Mouse (Mus musculus) embryo, embryonic 11 days (tissue): ENCODE data around the gene Smco3.
"Not testable (repeated sequence)": the region's sequence is repeated elsewhere in the genome, so short reads cannot be mapped to it uniquely, and the experiment has no call there.

ENCODE experiments used
- DNase-seq: peaks from one replicate; pipeline ENCODE4 v3.0.0-alpha.2; 2015

The Smco3 gene

GRCm38 (mm10) chr6:136835352-136835751 lies at the start of gene Smco3:
TSS of gene Smco3 (minus strand) at chr6:136835452.
- no peak for DNase-seq

- DNase-seq = not testable (repeated sequence)
These were observed 49.5 kb upstream of the Smco3 start for GRCm38 (mm10) chr6:136884766-136885165.

- DNase-seq = no peak
These were observed 48.7 kb upstream of the Smco3 start for GRCm38 (mm10) chr6:136883961-136884360.

- no peak for DNase-seq
These were observed 48.2 kb upstream of the Smco3 start for GRCm38 (mm10) chr6:136883431-136883915.

GRCm38 (mm10) chr6:136881678-136882077 lies 46.4 kb upstream of the Smco3 start:
- DNase-seq = peak; percentile 24

- peak; percentile 46 for DNase-seq
These were observed 40.4 kb upstream of the Smco3 start, which contains the start of gene Mgp for GRCm38 (mm10) chr6:136875670-136876069. TSS of gene Mgp (minus strand) at chr6:136875823.

GRCm38 (mm10) chr6:136874599-136874998 lies 39.3 kb upstream of the Smco3 start:
- no peak for DNase-seq

GRCm38 (mm10) chr6:136868921-136869320 lies 33.7 kb upstream of the Smco3 start:
- DNase-seq = no peak

GRCm38 (mm10) chr6:136866150-136866549 lies 30.9 kb upstream of the Smco3 start:
- no peak for DNase-seq

GRCm38 (mm10) chr6:136865360-136865759 lies 30.1 kb upstream of the Smco3 start:
- DNase-seq = no peak

GRCm38 (mm10) chr6:136861020-136861419 lies 25.8 kb upstream of the Smco3 start:
- peak; percentile 84 for DNase-seq

- DNase-seq = no peak
These were observed 23.2 kb upstream of the Smco3 start for GRCm38 (mm10) chr6:136858420-136858819.

GRCm38 (mm10) chr6:136857873-136858260 lies 22.6 kb upstream of the Smco3 start:
- no peak for DNase-seq

- DNase-seq = peak; percentile 28
These were observed 22.1 kb upstream of the Smco3 start, which contains the start of gene Art4 for GRCm38 (mm10) chr6:136857186-136857872. TSS of gene Art4 (minus strand) at chr6:136857733.

- peak; percentile 47 for DNase-seq
These were observed 20.9 kb upstream of the Smco3 start for GRCm38 (mm10) chr6:136856071-136856636.

GRCm38 (mm10) chr6:136855183-136855582 lies 19.9 kb upstream of the Smco3 start:
- no peak for DNase-seq

- DNase-seq = no peak
These were observed 19.1 kb upstream of the Smco3 start for GRCm38 (mm10) chr6:136854361-136854781.

- DNase-seq = peak; percentile 59
These were observed 17.5 kb upstream of the Smco3 start for GRCm38 (mm10) chr6:136852762-136853161.

- no peak for DNase-seq
These were observed 17.1 kb upstream of the Smco3 start for GRCm38 (mm10) chr6:136852348-136852747.

GRCm38 (mm10) chr6:136850267-136850666 lies 15.0 kb upstream of the Smco3 start:
- DNase-seq = no peak

- DNase-seq = no peak
These were observed 13.7 kb upstream of the Smco3 start for GRCm38 (mm10) chr6:136848971-136849370.

- no peak for DNase-seq
These were observed 13.1 kb upstream of the Smco3 start for GRCm38 (mm10) chr6:136848399-136848798.

GRCm38 (mm10) chr6:136847790-136848189 lies 12.5 kb upstream of the Smco3 start:
- DNase-seq = peak; percentile 55

GRCm38 (mm10) chr6:136847267-136847666 lies 12.0 kb upstream of the Smco3 start:
- no peak for DNase-seq
